Mouse (Mus musculus) embryonic facial prominence, embryonic 15.5 days (tissue): ENCODE measurements at regions not wholly inside any gene's neighbourhood (a gene's known extent, or its start where the extent isn't known, plus 50 kb on each side); places are given as distances from the start of the nearest gene placed in this dataset.

Source experiments
- ATAC-seq: fragments of 200-750 bp; cut with Nextera tagmentation; 2 replicates; pipeline ENCODE4 v1.8.0; 2017; ENCODE audit warnings: low read depth, moderate TSS enrichment; ENCODE audit not compliant: insufficient number of reproducible peaks, low FRiP score, low TSS enrichment
- H3K27ac ChIP-seq: fragments of 300-500 bp; sonication (generic); replicated peaks from 2 replicates; pipeline ENCODE4 v1.5.1; 2015; ENCODE audit warnings: mild to moderate bottlenecking, inconsistent platforms
- H3K27me3 ChIP-seq: fragments of 300-500 bp; sonication (generic); 2 replicates; pipeline ENCODE4 v1.6.1; 2015; ENCODE audit warnings: inconsistent platforms
- H3K36me3 ChIP-seq: fragments of 300-500 bp; sonication (generic); 2 replicates; pipeline ENCODE4 v1.6.1; 2015; ENCODE audit warnings: mild to moderate bottlenecking, inconsistent platforms
- H3K4me1 ChIP-seq: fragments of 300-500 bp; sonication (generic); 2 replicates; pipeline ENCODE4 v1.6.1; 2015; ENCODE audit warnings: inconsistent platforms
- H3K4me2 ChIP-seq: fragments of 300-500 bp; sonication (generic); replicated peaks from 2 replicates; pipeline ENCODE4 v1.6.1; 2015; ENCODE audit warnings: mild to moderate bottlenecking, inconsistent platforms
- H3K4me3 ChIP-seq: fragments of 300-500 bp; sonication (generic); replicated peaks from 2 replicates; pipeline ENCODE4 v1.5.1; 2015; ENCODE audit warnings: mild to moderate bottlenecking, inconsistent platforms
- H3K9ac ChIP-seq: fragments of 300-500 bp; sonication (generic); 2 replicates; pipeline ENCODE4 v1.6.1; 2015; ENCODE audit warnings: inconsistent platforms
- H3K9me3 ChIP-seq: fragments of 300-500 bp; sonication (generic); replicated peaks from 2 replicates; pipeline ENCODE4 v1.6.1; 2016; ENCODE audit warnings: inconsistent platforms
- WGBS: fragments of 180-500 bp; shearing (Covaris S2); methylation state at CpG from one replicate; pipeline ENCODE4 v1.1.7; 2015; 5-methylcytosine and 5-hydroxymethylcytosine counted together

GRCm38 (mm10) chr2:114454901-114455300, 199.9 kb downstream of the Dph6 start:
- Histone ChIP-seq H3K4me1 (no peaks in the 10 kb centered on the region), H3K27ac (no peak overlapping the region), H3K36me3 (no peaks in the 10 kb centered on the region), H3K9ac (no peak overlapping the region), H3K9me3 (no peaks in the 10 kb centered on the region), H3K27me3 (no peaks in the 10 kb centered on the region), H3K4me2 (no peak overlapping the region), H3K4me3 (no peak overlapping the region)
- 83% methylated on average over 2 of the region's 2 CpGs for WGBS
- ATAC-seq = no peak

- H3K4me2 ChIP-seq = no peak overlapping the region
- no peak overlapping the region for H3K9ac ChIP-seq
- no peak overlapping the region for H3K27ac ChIP-seq
- H3K36me3 ChIP-seq = no peaks in the 10 kb centered on the region
- H3K9me3 ChIP-seq = no peaks in the 10 kb centered on the region
- no peaks in the 10 kb centered on the region for H3K27me3 ChIP-seq
- H3K4me1 ChIP-seq = no peaks in the 10 kb centered on the region
- no peak for ATAC-seq
- 54% methylated on average over 1 of the region's 1 CpGs for WGBS
- H3K4me3 ChIP-seq = no peak overlapping the region
These were observed 204.6 kb downstream of the Dph6 start for GRCm38 (mm10) chr2:114450185-114450584.

GRCm38 (mm10) chr2:114443801-114444200, 211.0 kb downstream of the Dph6 start:
- H3K4me2 ChIP-seq = no peak overlapping the region
- no peak overlapping the region for H3K27ac ChIP-seq
- ATAC-seq = no peak
- H3K27me3 ChIP-seq = no peaks in the 10 kb centered on the region
- 54% methylated on average over 2 of the region's 2 CpGs for WGBS
- no peaks in the 10 kb centered on the region for H3K36me3 ChIP-seq
- H3K9me3 ChIP-seq = no peaks in the 10 kb centered on the region
- H3K9ac ChIP-seq = no peak overlapping the region
- no peak overlapping the region for H3K4me3 ChIP-seq
- no peaks in the 10 kb centered on the region for H3K4me1 ChIP-seq

- ATAC-seq = no peak
- H3K36me3 ChIP-seq = no peaks in the 10 kb centered on the region
- 34% methylated on average over 6 of the region's 6 CpGs for WGBS
These were observed 213.8 kb downstream of the Dph6 start for GRCm38 (mm10) chr2:114440943-114441342.

GRCm38 (mm10) chr2:114439668-114440067, 215.1 kb downstream of the Dph6 start:
- Histone ChIP-seq H3K9ac (no peak overlapping the region), H3K27me3 (no peaks in the 10 kb centered on the region), H3K27ac (no peak overlapping the region), H3K36me3 (no peaks in the 10 kb centered on the region), H3K4me1 (no peaks in the 10 kb centered on the region), H3K4me3 (no peak overlapping the region), H3K9me3 (no peaks in the 10 kb centered on the region), H3K4me2 (no peak overlapping the region)
- WGBS = 45% methylated on average over 1 of the region's 1 CpGs
- ATAC-seq = no peak

More at GRCm38 (mm10) chr2:114440943-114441342, 213.8 kb downstream of the Dph6 start:
- Histone ChIP-seq H3K27me3 (no peaks in the 10 kb centered on the region), H3K4me1 (no peaks in the 10 kb centered on the region), H3K9ac (no peak overlapping the region), H3K9me3 (no peaks in the 10 kb centered on the region), H3K4me3 (no peak overlapping the region), H3K27ac (no peak overlapping the region), H3K4me2 (no peak overlapping the region)

GRCm38 (mm10) chr2:114438048-114438447, 216.7 kb downstream of the Dph6 start:
- H3K4me2 ChIP-seq = no peak overlapping the region
- 38% methylated on average over 3 of the region's 3 CpGs for WGBS

GRCm38 (mm10) chr2:114427426-114428157, 226.3 kb upstream of the Zfp770 start:
- no peak overlapping the region for H3K4me2 ChIP-seq
- no peak for ATAC-seq
- 88% methylated on average over 10 of the region's 10 CpGs for WGBS
- no peak overlapping the region for H3K9ac ChIP-seq
- no peaks in the 10 kb centered on the region for H3K27me3 ChIP-seq
- H3K4me1 ChIP-seq = no peaks in the 10 kb centered on the region
- no peaks in the 10 kb centered on the region for H3K36me3 ChIP-seq
- H3K27ac ChIP-seq = no peak overlapping the region
- H3K4me3 ChIP-seq = no peak overlapping the region
- H3K9me3 ChIP-seq = no peaks in the 10 kb centered on the region

More at GRCm38 (mm10) chr2:114438048-114438447, 216.7 kb downstream of the Dph6 start:
- no peak overlapping the region for H3K27ac ChIP-seq
- ATAC-seq = no peak
- H3K4me3 ChIP-seq = no peak overlapping the region
- H3K27me3 ChIP-seq = no peaks in the 10 kb centered on the region
- no peaks in the 10 kb centered on the region for H3K4me1 ChIP-seq
- no peaks in the 10 kb centered on the region for H3K9me3 ChIP-seq
- no peak overlapping the region for H3K9ac ChIP-seq
- no peaks in the 10 kb centered on the region for H3K36me3 ChIP-seq

GRCm38 (mm10) chr2:114419346-114419745, 218.1 kb upstream of the Zfp770 start:
- H3K9ac ChIP-seq = no peak overlapping the region
- no peak overlapping the region for H3K4me2 ChIP-seq
- H3K4me1 ChIP-seq = no peaks in the 10 kb centered on the region
- 55% methylated on average over 3 of the region's 3 CpGs for WGBS
- no peak for ATAC-seq
- no peaks in the 10 kb centered on the region for H3K36me3 ChIP-seq
- H3K9me3 ChIP-seq = no peaks in the 10 kb centered on the region
- H3K27ac ChIP-seq = no peak overlapping the region
- H3K27me3 ChIP-seq = no peaks in the 10 kb centered on the region
- no peak overlapping the region for H3K4me3 ChIP-seq

GRCm38 (mm10) chr2:114413013-114413412, 211.7 kb upstream of the Zfp770 start:
- H3K9ac ChIP-seq = no peak overlapping the region
- no peak overlapping the region for H3K4me3 ChIP-seq
- no peak overlapping the region for H3K27ac ChIP-seq
- no peaks in the 10 kb centered on the region for H3K9me3 ChIP-seq
- H3K4me1 ChIP-seq = no peaks in the 10 kb centered on the region
- no peak for ATAC-seq
- no peaks in the 10 kb centered on the region for H3K36me3 ChIP-seq
- H3K27me3 ChIP-seq = no peaks in the 10 kb centered on the region
- H3K4me2 ChIP-seq = no peak overlapping the region
- 88% methylated on average over 3 of the region's 3 CpGs for WGBS

GRCm38 (mm10) chr2:114411940-114412715, 210.9 kb upstream of the Zfp770 start:
- no peak overlapping the region for H3K4me2 ChIP-seq
- H3K27ac ChIP-seq = no peak overlapping the region
- no peaks in the 10 kb centered on the region for H3K4me1 ChIP-seq
- H3K4me3 ChIP-seq = no peak overlapping the region
- ATAC-seq = no peak
- H3K36me3 ChIP-seq = no peaks in the 10 kb centered on the region
- no peaks in the 10 kb centered on the region for H3K9me3 ChIP-seq
- 55% methylated on average over 17 of the region's 17 CpGs for WGBS
- H3K9ac ChIP-seq = no peak overlapping the region
- H3K27me3 ChIP-seq = no peaks in the 10 kb centered on the region

GRCm38 (mm10) chr2:114410717-114411116, 209.4 kb upstream of the Zfp770 start:
- WGBS = 77% methylated on average over 3 of the region's 3 CpGs
- H3K4me1 ChIP-seq = no peaks in the 10 kb centered on the region
- no peaks in the 10 kb centered on the region for H3K27me3 ChIP-seq
- ATAC-seq = no peak
- no peaks in the 10 kb centered on the region for H3K36me3 ChIP-seq
- no peak overlapping the region for H3K9ac ChIP-seq
- no peak overlapping the region for H3K4me3 ChIP-seq
- no peak overlapping the region for H3K4me2 ChIP-seq
- H3K27ac ChIP-seq = no peak overlapping the region
- no peaks in the 10 kb centered on the region for H3K9me3 ChIP-seq
